Mouse (Mus musculus): ENCODE measurements around the gene Parp4. TPM values are rescaled to one million over a fixed set of nuclear protein-coding genes. Genes with fewer than 3 reads are reported as not detected.

The Parp4 gene
- polyA plus RNA-seq, 1 experiment, result 43.7 TPM

DNA sequence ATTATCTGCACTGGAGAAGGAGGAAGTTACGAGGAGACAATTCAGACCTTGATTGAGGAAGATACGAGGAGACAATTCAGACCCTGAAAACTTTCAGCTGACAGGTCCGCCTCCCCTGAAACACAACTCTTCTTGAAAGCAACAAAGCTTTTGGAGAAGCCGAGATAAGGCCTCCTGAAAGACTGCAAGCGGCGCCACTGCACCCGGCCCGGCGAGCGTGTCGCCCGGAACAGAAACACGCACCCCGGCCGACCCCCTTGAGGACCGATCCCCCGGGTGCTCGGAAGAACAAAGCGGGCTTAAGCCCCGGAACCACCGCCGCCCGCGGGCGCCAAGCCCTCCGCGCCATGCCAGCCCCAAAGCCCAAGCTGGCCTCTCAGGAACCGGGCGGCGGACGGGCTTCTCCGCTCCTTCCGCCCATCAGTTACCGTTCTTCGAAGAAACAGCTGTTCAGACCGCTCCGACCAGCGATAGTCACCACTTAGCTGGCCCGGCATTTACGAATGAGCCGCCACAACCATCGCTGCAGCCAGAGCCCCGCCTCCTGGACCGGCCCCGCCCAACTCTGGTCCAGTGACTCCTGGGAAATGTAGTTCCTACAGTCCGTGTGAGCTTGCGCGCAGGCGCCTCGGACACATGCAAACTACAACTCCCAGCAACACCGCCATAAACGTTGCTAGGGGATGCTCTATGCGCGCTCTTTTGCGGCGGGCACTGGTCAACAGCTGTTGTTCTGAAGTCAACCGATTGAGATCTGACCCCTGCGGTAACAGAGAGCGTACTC lies 3.9 kb upstream of the Parp4 start:
- Histone ChIP-seq H3K4me3 (ENCODE audit: insufficient read depth, low read length) (peak overlapping the region; percentile 67), H3K4me1 (ENCODE audit: control insufficient read depth, insufficient read depth, low read length) (peaks cover 28% of the 10 kb centered on the region), H3K27ac (ENCODE audit: insufficient read depth, low read depth, low read length) (0 out of 2 replicates have a peak overlapping the region, but pooled peaks have one; percentile 2)
- TF ChIP-seq CTCF (IDR thresholded peaks at IDR 0.05; ENCODE audit: low read depth, low read length) (no peak), POLR2A (IDR thresholded peaks at IDR 0.05; ENCODE audit: borderline replicate concordance, low read depth, low read length) (no peak)

DNA sequence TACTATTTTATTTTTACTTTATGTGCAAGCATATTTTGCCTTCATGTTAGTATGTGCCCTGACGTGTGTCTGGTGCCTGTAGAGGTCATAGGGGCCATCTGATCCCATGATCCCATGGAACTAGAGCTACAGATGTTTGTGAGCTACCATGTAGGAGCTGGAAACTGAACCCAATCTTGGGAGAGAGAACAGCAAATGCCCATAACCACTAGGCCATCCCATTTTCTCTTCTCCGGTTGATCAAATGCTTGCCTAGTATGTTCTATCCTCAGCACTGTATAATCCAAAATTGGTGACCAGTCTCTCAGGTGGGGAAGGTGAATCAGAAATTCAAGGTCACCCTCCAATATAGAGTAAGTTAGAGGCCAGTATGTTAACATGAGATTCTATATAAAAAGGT lies 2.9 kb upstream of the Parp4 start:
- H3K4me3 ChIP-seq (ENCODE audit: insufficient read depth, low read length), result no peak overlapping the region
- H3K4me1 ChIP-seq (ENCODE audit: control insufficient read depth, insufficient read depth, low read length), result peaks cover 25% of the 10 kb centered on the region

GRCm38 (mm10) chr14:56575969-56576901 lies 816 bp downstream of the Parp4 start:
- Histone ChIP-seq H3K27ac (ENCODE audit: insufficient read depth, low read depth, low read length) (no peak overlapping the region), H3K4me3 (ENCODE audit: insufficient read depth, low read length) (peak overlapping the region; percentile 81), H3K4me1 (ENCODE audit: control insufficient read depth, insufficient read depth, low read length) (peaks cover 14% of the 10 kb centered on the region)
- TF ChIP-seq POLR2A (IDR thresholded peaks at IDR 0.05; ENCODE audit: borderline replicate concordance, low read depth, low read length) (no peak), CTCF (IDR thresholded peaks at IDR 0.05; ENCODE audit: low read depth, low read length) (no peak)

More for the DNA sequence above, 2.9 kb upstream of the Parp4 start:
- TF ChIP-seq CTCF (IDR thresholded peaks at IDR 0.05; ENCODE audit: low read depth, low read length) (no peak), POLR2A (IDR thresholded peaks at IDR 0.05; ENCODE audit: borderline replicate concordance, low read depth, low read length) (no peak)
- no peak overlapping the region for H3K27ac ChIP-seq (ENCODE audit: insufficient read depth, low read depth, low read length)

GRCm38 (mm10) chr14:56579011-56579410 lies 3.6 kb downstream of the Parp4 start:
- H3K4me3 ChIP-seq (ENCODE audit: insufficient read depth, low read length), result no peak overlapping the region
- peaks cover 12% of the 10 kb centered on the region for H3K4me1 ChIP-seq (ENCODE audit: control insufficient read depth, insufficient read depth, low read length)
- no peak overlapping the region for H3K27ac ChIP-seq (ENCODE audit: insufficient read depth, low read depth, low read length)
- TF ChIP-seq POLR2A (IDR thresholded peaks at IDR 0.05; ENCODE audit: borderline replicate concordance, low read depth, low read length), result no peak
- no peak for TF ChIP-seq CTCF (IDR thresholded peaks at IDR 0.05; ENCODE audit: low read depth, low read length)

- TF ChIP-seq CTCF (IDR thresholded peaks at IDR 0.05; ENCODE audit: low read depth, low read length) (no peak), POLR2A (IDR thresholded peaks at IDR 0.05; ENCODE audit: borderline replicate concordance, low read depth, low read length) (no peak)
- H3K27ac ChIP-seq (ENCODE audit: insufficient read depth, low read depth, low read length), result no peak overlapping the region
These were observed 5.7 kb downstream of the Parp4 start for GRCm38 (mm10) chr14:56581117-56581516.

DNA sequence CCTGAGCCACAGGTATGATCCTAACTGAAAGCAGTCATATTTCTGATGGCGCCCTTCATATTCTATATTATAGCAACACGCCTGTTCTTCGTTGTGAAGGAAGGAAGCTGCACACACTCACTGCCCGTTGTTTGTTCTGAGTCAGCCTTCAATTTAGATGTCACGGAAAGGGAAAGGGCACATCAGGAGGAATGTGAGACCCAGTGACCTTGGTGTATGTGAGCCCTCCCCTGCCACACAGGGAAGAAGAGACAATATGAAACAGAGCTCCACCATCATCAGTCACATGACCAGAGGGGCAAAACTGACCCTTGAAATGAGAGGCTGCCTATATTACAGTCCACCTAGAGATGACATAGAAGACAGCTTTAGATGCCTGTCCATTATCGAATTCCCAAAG lies 6.9 kb downstream of the Parp4 start:
- Histone ChIP-seq H3K4me3 (ENCODE audit: insufficient read depth, low read length) (no peak overlapping the region), H3K27ac (ENCODE audit: insufficient read depth, low read depth, low read length) (no peak overlapping the region), H3K4me1 (ENCODE audit: control insufficient read depth, insufficient read depth, low read length) (peaks cover 5% of the 10 kb centered on the region; the same call in 1 of the 2 replicates)
- TF ChIP-seq CTCF (IDR thresholded peaks at IDR 0.05; ENCODE audit: low read depth, low read length) (no peak), POLR2A (IDR thresholded peaks at IDR 0.05; ENCODE audit: borderline replicate concordance, low read depth, low read length) (no peak)

More at GRCm38 (mm10) chr14:56581117-56581516, 5.7 kb downstream of the Parp4 start:
- Histone ChIP-seq H3K4me1 (ENCODE audit: control insufficient read depth, insufficient read depth, low read length) (peaks cover 9% of the 10 kb centered on the region; the same call in 1 of the 2 replicates), H3K4me3 (ENCODE audit: insufficient read depth, low read length) (no peak overlapping the region)

GRCm38 (mm10) chr14:56592191-56592590 lies 16.8 kb downstream of the Parp4 start:
- no peak overlapping the region for H3K27ac ChIP-seq (ENCODE audit: insufficient read depth, low read depth, low read length)
- no peak overlapping the region for H3K4me3 ChIP-seq (ENCODE audit: insufficient read depth, low read length)
- TF ChIP-seq POLR2A (IDR thresholded peaks at IDR 0.05; ENCODE audit: borderline replicate concordance, low read depth, low read length) (no peak), CTCF (IDR thresholded peaks at IDR 0.05; ENCODE audit: low read depth, low read length) (no peak)
- H3K4me1 ChIP-seq (ENCODE audit: control insufficient read depth, insufficient read depth, low read length), result no peaks in the 10 kb centered on the region

DNA sequence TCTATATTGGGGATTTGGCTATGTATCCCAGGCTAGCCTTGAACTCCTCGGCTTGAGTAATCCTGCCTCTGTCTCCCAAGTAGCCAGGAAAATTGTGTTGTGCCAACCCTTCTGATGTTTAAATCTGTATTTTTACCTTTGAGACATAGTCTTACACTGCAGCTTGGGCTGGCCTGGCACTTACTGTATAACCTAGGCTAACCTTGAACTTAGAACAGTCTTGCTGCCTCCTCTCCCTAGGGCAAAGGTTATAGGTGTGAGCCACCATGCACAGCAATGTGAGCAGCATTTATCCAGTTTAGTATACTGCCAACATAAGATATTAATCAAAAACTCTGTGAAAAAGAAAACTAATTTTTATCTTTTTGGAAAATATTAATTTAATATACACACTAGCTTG lies 19.4 kb downstream of the Parp4 start:
- no peak for TF ChIP-seq CTCF (IDR thresholded peaks at IDR 0.05; ENCODE audit: low read depth, low read length)
- TF ChIP-seq POLR2A (IDR thresholded peaks at IDR 0.05; ENCODE audit: borderline replicate concordance, low read depth, low read length), result no peak
- no peak overlapping the region for H3K4me3 ChIP-seq (ENCODE audit: insufficient read depth, low read length)
- no peak overlapping the region for H3K27ac ChIP-seq (ENCODE audit: insufficient read depth, low read depth, low read length)
- no peaks in the 10 kb centered on the region for H3K4me1 ChIP-seq (ENCODE audit: control insufficient read depth, insufficient read depth, low read length)

DNA sequence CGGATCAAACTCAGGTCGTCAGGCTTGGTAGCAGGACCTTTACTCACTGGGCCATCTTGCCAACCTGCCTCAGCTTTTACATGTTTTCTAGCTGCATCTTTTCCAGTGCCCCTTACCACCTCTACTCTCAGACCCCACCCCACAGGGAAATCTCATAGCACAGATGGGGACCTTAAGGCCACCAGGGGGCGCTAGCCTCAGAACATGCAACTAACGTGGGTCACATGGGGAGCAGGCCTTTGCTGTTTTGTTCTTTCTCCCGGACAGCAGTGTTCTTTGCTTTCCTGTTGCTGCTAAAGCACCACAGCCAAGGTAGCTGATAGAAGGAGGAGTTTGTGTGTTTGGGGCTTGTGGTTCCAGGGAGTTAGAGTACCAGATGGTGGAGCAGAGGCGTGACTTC lies 23.3 kb downstream of the Parp4 start:
- TF ChIP-seq CTCF (IDR thresholded peaks at IDR 0.05; ENCODE audit: low read depth, low read length) (peak; percentile 98), POLR2A (IDR thresholded peaks at IDR 0.05; ENCODE audit: borderline replicate concordance, low read depth, low read length) (no peak)
- Histone ChIP-seq H3K4me3 (ENCODE audit: insufficient read depth, low read length) (no peak overlapping the region), H3K4me1 (ENCODE audit: control insufficient read depth, insufficient read depth, low read length) (no peaks in the 10 kb centered on the region), H3K27ac (ENCODE audit: insufficient read depth, low read depth, low read length) (no peak overlapping the region)
